Mouse (Mus musculus) thymus, adult 2 months (tissue): ENCODE data around the gene Ephb1. TPM values are rescaled to one million over a fixed set of nuclear protein-coding genes. Genes with fewer than 3 reads are reported as not detected.

Source experiments
- DNase-seq: peaks from one replicate; pipeline ENCODE4 v3.0.0; 2021
- H3K27ac ChIP-seq: fragments of 200-500 bp; 2 replicates; pipeline ENCODE4 v1.5.1; 2012; ENCODE audit warnings: low read length, control low read depth; ENCODE audit not compliant: control insufficient read depth, insufficient read depth
- H3K27me3 ChIP-seq: fragments of 200-500 bp; 2 replicates; pipeline ENCODE4 v1.6.1; 2012; ENCODE audit warnings: mild to moderate bottlenecking, low read length, moderate library complexity, mixed read lengths; ENCODE audit not compliant: control insufficient read depth, insufficient read depth
- H3K36me3 ChIP-seq: fragments of 200-500 bp; 2 replicates; pipeline ENCODE4 v1.6.1; 2012; ENCODE audit warnings: mild to moderate bottlenecking, low read length, moderate library complexity; ENCODE audit not compliant: control insufficient read depth, insufficient read depth
- H3K4me1 ChIP-seq: fragments of 200-500 bp; replicated peaks from 2 replicates; pipeline ENCODE4 v1.6.1; 2012; ENCODE audit warnings: low read length; ENCODE audit not compliant: control insufficient read depth, insufficient read depth
- H3K4me3 ChIP-seq: fragments of 200-500 bp; 2 replicates; pipeline ENCODE4 v1.5.1; 2012; ENCODE audit warnings: mild to moderate bottlenecking, low read length, control low read depth, moderate library complexity; ENCODE audit not compliant: control insufficient read depth, insufficient read depth
- CTCF ChIP-seq: fragments of 200-500 bp; IDR thresholded peaks from 2 replicates; pipeline ENCODE4 v1.5.1; 2012; ENCODE audit warnings: mild to moderate bottlenecking, control low read depth, low read length, moderate library complexity, borderline replicate concordance; ENCODE audit not compliant: control insufficient read depth, poor library complexity, insufficient read depth; ENCODE audit errors: extremely low read depth
- POLR2A ChIP-seq: fragments of 200-500 bp; IDR thresholded peaks from 2 replicates; pipeline ENCODE4 v1.6.1; 2012; ENCODE audit warnings: mild to moderate bottlenecking, low read length, control low read depth, moderate library complexity; ENCODE audit not compliant: control insufficient read depth, poor library complexity, insufficient read depth; ENCODE audit errors: extremely low read depth
- WGBS: fragments of 180-500 bp; shearing (Covaris S2); methylation state at CpG from one replicate; pipeline ENCODE4 v1.1.7; 2018; 5-methylcytosine and 5-hydroxymethylcytosine counted together
- polyA plus RNA-seq: library from polyadenylated mRNA; depleted of rRNA; stranded (reverse); fragments of >200 nt; gene quantifications from 2 replicates; pipeline ENCODE4 v1.2.3, GENCODE M21; 2012

Ephb1 gene
- polyA plus RNA-seq, 1 experiment: 0.43 TPM

DNA sequence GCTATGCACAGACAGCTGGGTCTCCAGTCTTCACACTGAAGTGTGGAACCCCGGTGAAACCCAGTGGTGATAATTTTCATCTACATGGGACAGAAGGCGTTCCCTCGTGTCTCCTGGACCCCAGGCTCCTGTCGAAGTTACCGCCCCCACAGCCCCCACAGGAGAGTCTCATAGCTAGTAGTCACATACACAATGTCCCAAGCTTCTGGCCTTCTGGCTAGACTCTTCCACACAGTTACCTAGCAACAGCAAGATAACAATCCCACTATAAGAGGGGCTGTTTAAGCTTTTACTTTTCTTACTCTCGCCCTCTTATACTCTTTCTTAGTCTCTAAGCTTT, 81.1 kb downstream of the Ephb1 start:
- no peak for DNase-seq
- Histone ChIP-seq H3K36me3 (no peaks in the 10 kb centered on the region), H3K27me3 (no peaks in the 10 kb centered on the region), H3K4me3 (no peak overlapping the region), H3K27ac (no peak overlapping the region), H3K4me1 (no peaks in the 10 kb centered on the region)
- TF ChIP-seq POLR2A: no peak
- no peak for TF ChIP-seq CTCF
- 82% methylated on average over 6 of the region's 6 CpGs for WGBS

DNA sequence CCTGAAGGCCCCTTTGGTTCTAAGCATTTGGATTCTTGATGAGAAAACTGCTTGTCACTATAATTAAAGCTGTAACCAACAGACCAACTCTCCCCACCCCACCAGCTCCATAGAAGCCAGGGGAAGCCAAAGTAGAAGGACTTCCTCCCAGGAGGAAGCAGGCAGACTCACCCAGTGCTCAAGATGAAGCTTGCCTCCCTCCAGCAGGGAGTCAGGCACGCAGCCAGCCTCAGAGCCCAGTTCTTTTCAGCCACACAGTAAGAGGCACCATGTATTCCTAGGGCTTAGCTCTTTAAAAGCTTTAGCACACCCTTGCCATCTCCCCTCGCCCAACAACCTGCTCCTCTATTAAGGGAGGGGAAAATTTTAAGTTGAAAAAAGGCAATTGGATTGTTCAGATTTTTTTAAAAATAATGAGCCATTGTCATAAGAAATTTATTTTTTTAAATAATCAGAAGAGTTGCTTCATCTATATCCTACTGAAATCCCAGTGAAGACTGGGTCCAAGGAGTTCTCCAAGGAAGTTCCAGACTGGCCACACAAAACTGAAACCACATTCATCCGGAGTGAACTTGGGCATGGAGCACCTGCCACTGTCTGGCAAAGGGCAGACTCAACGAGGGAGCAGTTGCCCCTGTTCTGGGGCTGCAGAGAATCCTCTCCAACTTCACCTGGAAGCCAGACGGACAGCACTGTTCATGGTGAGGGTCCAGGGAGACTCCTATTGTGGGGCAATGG, 81.6 kb downstream of the Ephb1 start:
- Histone ChIP-seq H3K4me3 (no peak overlapping the region), H3K27me3 (no peaks in the 10 kb centered on the region), H3K27ac (no peak overlapping the region), H3K4me1 (no peaks in the 10 kb centered on the region), H3K36me3 (no peaks in the 10 kb centered on the region)
- no peak for DNase-seq
- WGBS: 69% methylated on average over 5 of the region's 5 CpGs
- TF ChIP-seq CTCF (no peak), POLR2A (no peak)

DNA sequence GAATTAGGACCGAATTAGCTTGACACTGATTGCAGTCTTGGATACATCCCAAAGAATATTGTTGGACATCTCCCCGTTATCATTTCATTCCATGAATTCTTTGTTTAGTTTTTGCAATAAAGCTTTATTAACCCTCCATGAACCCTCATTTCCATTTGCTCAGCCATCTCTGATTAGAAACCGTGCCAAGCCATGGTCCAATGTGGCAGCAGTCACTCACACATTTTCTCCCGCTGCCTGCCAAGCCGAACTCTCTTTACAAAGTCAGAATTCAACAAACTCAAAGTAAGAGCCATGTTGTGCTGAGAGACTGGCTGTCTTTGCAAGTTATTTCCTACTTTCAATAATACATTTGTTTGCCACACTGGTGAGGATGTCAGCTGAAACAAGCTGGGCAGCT, 84.0 kb downstream of the Ephb1 start:
- Histone ChIP-seq H3K4me1 (no peaks in the 10 kb centered on the region), H3K4me3 (no peak overlapping the region), H3K36me3 (no peaks in the 10 kb centered on the region), H3K27me3 (no peaks in the 10 kb centered on the region), H3K27ac (no peak overlapping the region)
- 88% methylated on average over 5 of the region's 5 CpGs for WGBS
- TF ChIP-seq CTCF: no peak
- no peak for TF ChIP-seq POLR2A
- DNase-seq: no peak

DNA sequence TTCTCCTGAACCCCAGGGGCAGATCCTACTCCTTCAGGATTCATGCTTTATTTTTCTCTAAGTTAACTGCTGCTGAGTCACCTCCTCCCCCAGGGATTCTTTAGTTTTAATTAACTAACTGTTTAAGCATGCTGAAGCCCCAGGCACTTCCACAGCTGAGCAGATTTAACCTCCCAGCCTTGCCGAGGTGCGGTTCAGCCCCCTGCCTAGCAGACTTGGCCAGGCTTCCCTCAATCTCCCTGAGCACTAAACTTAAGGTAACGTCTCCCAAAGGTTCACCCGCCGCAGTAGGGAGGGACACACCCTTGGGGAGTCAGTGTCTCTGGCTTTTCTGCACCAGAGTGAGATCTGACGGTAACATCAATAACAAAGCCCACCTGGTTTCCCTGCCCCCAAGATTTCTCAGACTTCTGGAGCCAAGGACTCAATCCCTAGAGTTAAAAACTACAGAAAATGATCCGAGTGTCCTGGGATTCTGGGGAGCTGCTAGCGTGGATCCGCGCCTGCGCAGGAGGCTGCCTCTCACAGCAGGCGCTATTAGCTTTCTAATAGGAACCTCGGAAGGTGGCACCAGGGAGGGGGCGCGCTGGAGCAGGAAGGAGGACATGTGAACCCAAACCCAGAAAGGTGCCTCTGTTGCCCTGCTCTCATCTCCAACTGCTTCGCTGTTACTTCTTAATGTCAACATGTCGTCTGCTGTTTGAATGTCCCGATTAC, 87.0 kb downstream of the Ephb1 start:
- Histone ChIP-seq H3K4me3 (no peak overlapping the region), H3K4me1 (no peaks in the 10 kb centered on the region), H3K27me3 (no peaks in the 10 kb centered on the region), H3K36me3 (no peaks in the 10 kb centered on the region), H3K27ac (no peak overlapping the region)
- no peak for TF ChIP-seq CTCF
- TF ChIP-seq POLR2A: no peak
- DNase-seq: no peak
- 6% methylated on average over 18 of the region's 18 CpGs for WGBS

DNA sequence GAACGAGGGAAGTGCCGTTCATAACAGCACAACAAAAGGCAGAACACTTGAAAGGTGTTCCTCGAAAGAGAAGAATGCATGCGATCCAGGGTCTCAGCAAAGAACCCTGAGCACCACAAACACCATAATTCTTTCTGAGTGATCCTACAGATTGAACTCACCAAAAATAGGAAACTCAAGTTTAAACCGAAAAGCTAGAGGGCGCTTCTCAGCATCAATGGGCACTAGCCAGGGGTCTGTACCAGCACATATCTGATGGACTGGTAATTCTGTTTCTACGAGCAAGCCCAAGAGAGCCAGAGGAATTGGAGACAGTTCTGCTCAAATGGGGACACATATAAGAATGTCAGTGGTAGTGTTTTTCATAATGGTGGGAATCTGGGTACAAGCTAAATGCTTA, 90.7 kb downstream of the Ephb1 start:
- Histone ChIP-seq H3K27me3 (no peaks in the 10 kb centered on the region), H3K4me3 (no peak overlapping the region), H3K4me1 (no peaks in the 10 kb centered on the region), H3K27ac (no peak overlapping the region), H3K36me3 (no peaks in the 10 kb centered on the region)
- WGBS: 55% methylated on average over 7 of the region's 7 CpGs
- no peak for TF ChIP-seq POLR2A
- TF ChIP-seq CTCF: no peak
- DNase-seq: no peak

DNA sequence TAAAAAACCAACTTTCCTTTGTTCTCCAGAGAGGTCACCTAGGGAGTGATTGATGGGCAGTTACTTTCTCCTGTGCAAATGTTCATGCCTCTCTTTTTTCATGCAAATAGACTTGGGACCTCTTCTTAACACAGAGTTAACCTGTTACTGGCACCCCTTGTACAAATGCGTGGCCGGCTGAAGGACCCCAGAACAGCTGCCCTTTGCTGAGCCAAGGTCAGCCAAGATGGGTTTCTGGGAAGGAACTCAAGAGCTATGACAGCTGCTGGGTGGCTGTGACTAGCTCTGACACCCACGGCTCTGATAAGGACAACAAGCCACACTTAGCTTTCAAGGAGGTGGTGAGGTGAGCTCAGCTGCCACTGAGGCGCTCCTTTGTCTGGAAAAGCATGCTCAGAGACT, 92.4 kb downstream of the Ephb1 start:
- no peak for DNase-seq
- 36% methylated on average over 4 of the region's 4 CpGs for WGBS

More for the DNA sequence above, 92.4 kb downstream of the Ephb1 start:
- Histone ChIP-seq H3K27ac (no peak overlapping the region), H3K36me3 (no peaks in the 10 kb centered on the region), H3K4me3 (no peak overlapping the region), H3K4me1 (no peaks in the 10 kb centered on the region), H3K27me3 (no peaks in the 10 kb centered on the region)
- no peak for TF ChIP-seq POLR2A
- TF ChIP-seq CTCF: no peak
